Mouse (Mus musculus) stomach, postnatal 0 days (tissue): Measurements from ENCODE around the gene E2f6. TPM values are rescaled to one million over a fixed set of nuclear protein-coding genes. Genes with fewer than 3 reads are reported as not detected.

Source experiments
- ATAC-seq: fragments of 200-750 bp; cut with Nextera tagmentation; 2 replicates; pipeline ENCODE4 v1.8.0; 2017; ENCODE audit not compliant: low FRiP score, low TSS enrichment
- DNase-seq: peaks from one replicate; pipeline ENCODE4 v3.0.0-alpha.2; 2016; ENCODE audit warnings: low spot score
- H3K27ac ChIP-seq: fragments of 300-500 bp; sonication (generic); replicated peaks from 2 replicates; pipeline ENCODE4 v1.5.1; 2014; ENCODE audit warnings: mild to moderate bottlenecking, control low read depth
- H3K27me3 ChIP-seq: fragments of 300-500 bp; sonication (generic); 2 replicates; pipeline ENCODE4 v1.6.1; 2014; ENCODE audit warnings: low read length; ENCODE audit not compliant: control insufficient read depth, insufficient read depth
- H3K36me3 ChIP-seq: fragments of 300-500 bp; sonication (generic); 2 replicates; pipeline ENCODE4 v1.6.1; 2014; ENCODE audit warnings: low read length, mixed read lengths; ENCODE audit not compliant: control insufficient read depth, insufficient read depth
- H3K4me1 ChIP-seq: fragments of 300-500 bp; sonication (generic); replicated peaks from 2 replicates; pipeline ENCODE4 v1.6.1; 2014; ENCODE audit warnings: antibody characterized with exemption; ENCODE audit not compliant: control insufficient read depth, insufficient read depth
- H3K4me2 ChIP-seq: fragments of 300-500 bp; sonication (generic); replicated peaks from 2 replicates; pipeline ENCODE4 v1.6.1; 2014; ENCODE audit warnings: low read depth, mild to moderate bottlenecking, control low read depth, moderate library complexity
- H3K4me3 ChIP-seq: fragments of 300-500 bp; sonication (generic); 2 replicates; pipeline ENCODE4 v1.5.1; 2014; ENCODE audit warnings: low read depth, low read length, control low read depth
- H3K9ac ChIP-seq: fragments of 300-500 bp; sonication (generic); 2 replicates; pipeline ENCODE4 v1.6.1; 2014; ENCODE audit warnings: mild to moderate bottlenecking, low read length, control low read depth, mixed read lengths
- H3K9me3 ChIP-seq: fragments of 300-500 bp; sonication (generic); 2 replicates; pipeline ENCODE4 v1.6.1; 2016; ENCODE audit warnings: low read length; ENCODE audit not compliant: control insufficient read depth
- CTCF ChIP-seq: IDR thresholded peaks from 2 replicates; pipeline ENCODE4 v1.5.1; 2016; ENCODE audit warnings: antibody characterized with exemption, low read depth, mild to moderate bottlenecking, moderate library complexity
- EP300 ChIP-seq: optimal IDR thresholded peaks from 2 replicates; pipeline ENCODE3; 2016; ENCODE audit warnings: antibody characterized with exemption
- WGBS: fragments of 180-500 bp; shearing (Covaris S2); extraction: QIAGEN DNeasy Blood & Tissue Kit; methylation state at CpG from one replicate; pipeline ENCODE4 v1.1.7; 2014; 5-methylcytosine and 5-hydroxymethylcytosine counted together
- polyA plus RNA-seq: library from polyadenylated mRNA; unstranded; fragments of >200 nt; fragmentation: Nextera tagmentation; extraction: Ambion mirVana; gene quantifications from 2 replicates; pipeline ENCODE4 v1.2.1, GENCODE M21; 2015

E2f6 gene
- 12.5 and 12.7 TPM in 2 replicates for polyA plus RNA-seq

- Histone ChIP-seq H3K36me3 (no peaks in the 10 kb centered on the region), H3K27ac (peak within 1 kb of the TSS; percentile 58; the same call in 1 of the 2 replicates), H3K4me1 (peaks cover 3% of the 10 kb centered on the region; the same call in 1 of the 2 replicates), H3K27me3 (no peaks in the 10 kb centered on the region), H3K9me3 (no peaks in the 10 kb centered on the region), H3K4me3 (peak within 1 kb of the TSS; percentile 85), H3K4me2 (peak within 1 kb of the TSS; percentile 93), H3K9ac (peak within 1 kb of the TSS; percentile 79)
- TF ChIP-seq CTCF, result no peak
- no peak for TF ChIP-seq EP300
- 7% methylated on average over 69 of the region's 81 CpGs for WGBS
- DNase-seq (peak; percentile 82), ATAC-seq (peak; percentile 85)
Measured at GRCm38 (mm10) chr12:16810525-16811431, at the start of gene E2f6. Gene E2f6, plus strand, starts transcription at chr12:16810963.

GRCm38 (mm10) chr12:16761461-16761860 lies 49.3 kb upstream of the E2f6 start:
- H3K4me3 ChIP-seq, result no peak overlapping the region
- no peak for TF ChIP-seq EP300
- TF ChIP-seq CTCF, result no peak
- 99% methylated on average over 3 of the region's 3 CpGs for WGBS
- H3K4me2 ChIP-seq, result no peak overlapping the region
- ATAC-seq, result no peak
- DNase-seq, result no peak
- H3K9me3 ChIP-seq, result no peaks in the 10 kb centered on the region
- H3K36me3 ChIP-seq, result no peaks in the 10 kb centered on the region
- no peak overlapping the region for H3K9ac ChIP-seq
- no peaks in the 10 kb centered on the region for H3K27me3 ChIP-seq
- H3K4me1 ChIP-seq, result no peaks in the 10 kb centered on the region
- H3K27ac ChIP-seq, result no peak overlapping the region

- DNase-seq (no peak), ATAC-seq (no peak)
- H3K4me1 ChIP-seq, result no peaks in the 10 kb centered on the region
- no peak for TF ChIP-seq CTCF
- TF ChIP-seq EP300, result no peak
- no peak overlapping the region for H3K9ac ChIP-seq
- 77% methylated on average over 4 of the region's 4 CpGs for WGBS
- no peaks in the 10 kb centered on the region for H3K36me3 ChIP-seq
- H3K27ac ChIP-seq, result no peak overlapping the region
- H3K4me2 ChIP-seq, result no peak overlapping the region
- H3K9me3 ChIP-seq, result no peaks in the 10 kb centered on the region
- no peaks in the 10 kb centered on the region for H3K27me3 ChIP-seq
- no peak overlapping the region for H3K4me3 ChIP-seq
Measured at GRCm38 (mm10) chr12:16763649-16764422, 46.9 kb upstream of the E2f6 start.

GRCm38 (mm10) chr12:16764776-16765445 lies 45.9 kb upstream of the E2f6 start:
- no peaks in the 10 kb centered on the region for H3K9me3 ChIP-seq
- DNase-seq, result no peak
- H3K4me1 ChIP-seq, result no peaks in the 10 kb centered on the region
- H3K27me3 ChIP-seq, result no peaks in the 10 kb centered on the region
- no peak for TF ChIP-seq EP300
- TF ChIP-seq CTCF, result no peak
- no peaks in the 10 kb centered on the region for H3K36me3 ChIP-seq
- no peak overlapping the region for H3K4me2 ChIP-seq
- ATAC-seq, result no peak; the same call in 1 of the 2 replicates
- H3K9ac ChIP-seq, result no peak overlapping the region
- no peak overlapping the region for H3K4me3 ChIP-seq
- no peak overlapping the region for H3K27ac ChIP-seq
- WGBS, result 71% methylated on average over 12 of the region's 12 CpGs

- H3K36me3 ChIP-seq, result no peaks in the 10 kb centered on the region
- WGBS, result 30% methylated on average over 3 of the region's 3 CpGs
- H3K9me3 ChIP-seq, result no peaks in the 10 kb centered on the region
- no peak overlapping the region for H3K4me2 ChIP-seq
- DNase-seq (no peak), ATAC-seq (no peak)
- H3K4me1 ChIP-seq, result no peaks in the 10 kb centered on the region
- H3K27me3 ChIP-seq, result no peaks in the 10 kb centered on the region
- no peak for TF ChIP-seq EP300
- TF ChIP-seq CTCF, result no peak
- H3K9ac ChIP-seq, result no peak overlapping the region
- H3K27ac ChIP-seq, result no peak overlapping the region
- H3K4me3 ChIP-seq, result no peak overlapping the region
Measured at GRCm38 (mm10) chr12:16768251-16768650, 42.5 kb upstream of the E2f6 start.
